Mouse (Mus musculus) hindbrain, embryonic 13.5 days (tissue): ENCODE results near the gene Ctsl. TPM values are rescaled to one million over a fixed set of nuclear protein-coding genes. Genes with fewer than 3 reads are reported as not detected.
A peak's percentile ranks its signal among the peaks of the same experiment; 100 is the strongest.

ENCODE experiments used
- ATAC-seq: fragments of 200-750 bp; cut with Nextera tagmentation; 2 replicates; pipeline ENCODE4 v1.8.0; 2017; ENCODE audit warnings: moderate TSS enrichment; ENCODE audit not compliant: low FRiP score
- H3K27ac ChIP-seq: fragments of 300-500 bp; sonication (generic); 2 replicates; pipeline ENCODE4 v1.5.1; 2015; ENCODE audit warnings: inconsistent platforms, mild to moderate bottlenecking, moderate library complexity
- H3K27me3 ChIP-seq: fragments of 300-500 bp; sonication (generic); 2 replicates; pipeline ENCODE4 v1.6.1; 2015; ENCODE audit warnings: mild to moderate bottlenecking, inconsistent platforms
- H3K36me3 ChIP-seq: fragments of 300-500 bp; sonication (generic); 2 replicates; pipeline ENCODE4 v1.6.1; 2015; ENCODE audit warnings: mild to moderate bottlenecking, inconsistent platforms
- H3K4me1 ChIP-seq: fragments of 300-500 bp; sonication (generic); replicated peaks from 2 replicates; pipeline ENCODE4 v1.6.1; 2015; ENCODE audit warnings: inconsistent platforms
- H3K4me2 ChIP-seq: fragments of 300-500 bp; sonication (generic); 2 replicates; pipeline ENCODE4 v1.6.1; 2015; ENCODE audit warnings: inconsistent platforms, mild to moderate bottlenecking, moderate library complexity
- H3K4me3 ChIP-seq: fragments of 300-500 bp; sonication (generic); 2 replicates; pipeline ENCODE4 v1.5.1; 2015; ENCODE audit warnings: mild to moderate bottlenecking, inconsistent platforms
- H3K9ac ChIP-seq: fragments of 300-500 bp; sonication (generic); 2 replicates; pipeline ENCODE4 v1.6.1; 2015; ENCODE audit warnings: mild to moderate bottlenecking, inconsistent platforms
- H3K9me3 ChIP-seq: fragments of 300-500 bp; sonication (generic); 2 replicates; pipeline ENCODE4 v1.6.1; 2016; ENCODE audit warnings: inconsistent platforms
- WGBS: fragments of 180-500 bp; shearing (Covaris S2); methylation state at CpG from one replicate; pipeline ENCODE4 v1.1.7; 2015; 5-methylcytosine and 5-hydroxymethylcytosine counted together
- polyA plus RNA-seq: library from polyadenylated mRNA; unstranded; fragments of >200 nt; fragmentation: Nextera tagmentation; extraction: Ambion mirVana; gene quantifications from 2 replicates; pipeline ENCODE4 v1.2.1, GENCODE M21; 2015

The Ctsl gene
- 129 and 131 TPM in 2 replicates for polyA plus RNA-seq

GRCm38 (mm10) chr13:64370173-64370940 lies at the start of gene Ctsl:
Ctsl (minus strand) TSS chr13:64370890.
- peaks cover 25% of the 10 kb centered on the region for H3K36me3 ChIP-seq
- WGBS = under 1% methylated on average over 43 of the region's 43 CpGs
- H3K9me3 ChIP-seq = no peaks in the 10 kb centered on the region
- H3K27me3 ChIP-seq = no peaks in the 10 kb centered on the region
- H3K9ac ChIP-seq = peak within 1 kb of the TSS; percentile 81
- H3K4me1 ChIP-seq = peaks cover 12% of the 10 kb centered on the region
- H3K4me3 ChIP-seq = peak within 1 kb of the TSS; percentile 76
- peak within 1 kb of the TSS; percentile 80 for H3K27ac ChIP-seq
- peak; percentile 99 for ATAC-seq
- peak within 1 kb of the TSS; percentile 74 for H3K4me2 ChIP-seq

GRCm38 (mm10) chr13:64416955-64417601 lies 46.4 kb upstream of the Ctsl start:
- Histone ChIP-seq H3K9ac (no peak overlapping the region), H3K9me3 (no peaks in the 10 kb centered on the region), H3K4me3 (no peak overlapping the region), H3K4me1 (no peaks in the 10 kb centered on the region), H3K27me3 (no peaks in the 10 kb centered on the region), H3K4me2 (no peak overlapping the region), H3K27ac (no peak overlapping the region), H3K36me3 (no peaks in the 10 kb centered on the region)
- ATAC-seq = no peak
- 58% methylated on average over 5 of the region's 5 CpGs for WGBS

- Histone ChIP-seq H3K27me3 (no peaks in the 10 kb centered on the region), H3K36me3 (no peaks in the 10 kb centered on the region), H3K9ac (no peak overlapping the region), H3K4me1 (no peaks in the 10 kb centered on the region), H3K9me3 (no peaks in the 10 kb centered on the region), H3K4me3 (no peak overlapping the region), H3K27ac (no peak overlapping the region), H3K4me2 (no peak overlapping the region)
- no peak for ATAC-seq
- 87% methylated on average over 2 of the region's 2 CpGs for WGBS
These were observed 45.0 kb upstream of the Ctsl start for GRCm38 (mm10) chr13:64415659-64416058.

GRCm38 (mm10) chr13:64412752-64413257 lies 42.1 kb upstream of the Ctsl start:
- H3K4me1 ChIP-seq = no peaks in the 10 kb centered on the region
- H3K27me3 ChIP-seq = no peaks in the 10 kb centered on the region
- no peak overlapping the region for H3K4me3 ChIP-seq
- WGBS = 86% methylated on average over 2 of the region's 2 CpGs
- no peak for ATAC-seq
- no peaks in the 10 kb centered on the region for H3K36me3 ChIP-seq
- no peak overlapping the region for H3K9ac ChIP-seq
- no peaks in the 10 kb centered on the region for H3K9me3 ChIP-seq
- no peak overlapping the region for H3K27ac ChIP-seq
- no peak overlapping the region for H3K4me2 ChIP-seq

GRCm38 (mm10) chr13:64411282-64411681 lies 40.6 kb upstream of the Ctsl start:
- Histone ChIP-seq H3K36me3 (no peaks in the 10 kb centered on the region), H3K4me3 (no peak overlapping the region), H3K9ac (no peak overlapping the region), H3K4me2 (no peak overlapping the region), H3K9me3 (no peaks in the 10 kb centered on the region), H3K4me1 (no peaks in the 10 kb centered on the region), H3K27me3 (no peaks in the 10 kb centered on the region), H3K27ac (no peak overlapping the region)
- WGBS = 86% methylated on average over 2 of the region's 2 CpGs
- no peak for ATAC-seq

- Histone ChIP-seq H3K36me3 (no peaks in the 10 kb centered on the region), H3K9ac (no peak overlapping the region), H3K4me2 (no peak overlapping the region), H3K9me3 (no peaks in the 10 kb centered on the region), H3K27me3 (no peaks in the 10 kb centered on the region), H3K4me1 (no peaks in the 10 kb centered on the region), H3K4me3 (no peak overlapping the region), H3K27ac (no peak overlapping the region)
- WGBS = 84% methylated on average over 5 of the region's 5 CpGs
- ATAC-seq = no peak
These were observed 39.9 kb upstream of the Ctsl start for GRCm38 (mm10) chr13:64410604-64411003.

- ATAC-seq = no peak
- Histone ChIP-seq H3K27me3 (no peaks in the 10 kb centered on the region), H3K9ac (no peak overlapping the region), H3K27ac (no peak overlapping the region), H3K4me1 (no peaks in the 10 kb centered on the region), H3K4me3 (no peak overlapping the region), H3K9me3 (no peaks in the 10 kb centered on the region), H3K36me3 (no peaks in the 10 kb centered on the region), H3K4me2 (no peak overlapping the region)
- WGBS = 90% methylated on average over 5 of the region's 5 CpGs
These were observed 37.3 kb upstream of the Ctsl start for GRCm38 (mm10) chr13:64407992-64408391.

GRCm38 (mm10) chr13:64405550-64405949 lies 34.9 kb upstream of the Ctsl start:
- no peak for ATAC-seq
- Histone ChIP-seq H3K9me3 (no peaks in the 10 kb centered on the region), H3K4me1 (no peaks in the 10 kb centered on the region), H3K4me2 (no peak overlapping the region), H3K9ac (no peak overlapping the region), H3K27ac (no peak overlapping the region), H3K4me3 (no peak overlapping the region), H3K27me3 (no peaks in the 10 kb centered on the region), H3K36me3 (no peaks in the 10 kb centered on the region)
- 89% methylated on average over 6 of the region's 6 CpGs for WGBS

- no peak overlapping the region for H3K4me2 ChIP-seq
- H3K4me3 ChIP-seq = no peak overlapping the region
- WGBS = 79% methylated on average over 3 of the region's 3 CpGs
- no peak overlapping the region for H3K9ac ChIP-seq
- no peaks in the 10 kb centered on the region for H3K36me3 ChIP-seq
- no peak overlapping the region for H3K27ac ChIP-seq
- no peak for ATAC-seq
- H3K9me3 ChIP-seq = no peaks in the 10 kb centered on the region
- H3K4me1 ChIP-seq = no peaks in the 10 kb centered on the region
- H3K27me3 ChIP-seq = no peaks in the 10 kb centered on the region
These were observed 32.8 kb upstream of the Ctsl start for GRCm38 (mm10) chr13:64403519-64403918.

GRCm38 (mm10) chr13:64402951-64403460 lies 32.3 kb upstream of the Ctsl start:
- H3K9me3 ChIP-seq = no peaks in the 10 kb centered on the region
- H3K4me3 ChIP-seq = no peak overlapping the region
- H3K27me3 ChIP-seq = no peaks in the 10 kb centered on the region
- no peaks in the 10 kb centered on the region for H3K4me1 ChIP-seq
- H3K36me3 ChIP-seq = no peaks in the 10 kb centered on the region
- H3K4me2 ChIP-seq = no peak overlapping the region
- no peak overlapping the region for H3K9ac ChIP-seq
- ATAC-seq = no peak
- 92% methylated on average over 8 of the region's 8 CpGs for WGBS
- no peak overlapping the region for H3K27ac ChIP-seq

GRCm38 (mm10) chr13:64402504-64402949 lies 31.8 kb upstream of the Ctsl start:
- 92% methylated on average over 10 of the region's 10 CpGs for WGBS
- Histone ChIP-seq H3K4me1 (no peaks in the 10 kb centered on the region), H3K4me3 (no peak overlapping the region), H3K9ac (no peak overlapping the region), H3K27ac (no peak overlapping the region), H3K36me3 (no peaks in the 10 kb centered on the region), H3K9me3 (no peaks in the 10 kb centered on the region), H3K4me2 (no peak overlapping the region), H3K27me3 (no peaks in the 10 kb centered on the region)
- no peak for ATAC-seq

- Histone ChIP-seq H3K4me3 (no peak overlapping the region), H3K9me3 (no peaks in the 10 kb centered on the region), H3K4me1 (no peaks in the 10 kb centered on the region), H3K27me3 (no peaks in the 10 kb centered on the region), H3K9ac (no peak overlapping the region), H3K27ac (no peak overlapping the region), H3K36me3 (no peaks in the 10 kb centered on the region), H3K4me2 (no peak overlapping the region)
- 78% methylated on average over 3 of the region's 3 CpGs for WGBS
- ATAC-seq = no peak
These were observed 31.3 kb upstream of the Ctsl start for GRCm38 (mm10) chr13:64402006-64402405.
